Mouse (Mus musculus): ENCODE results near the gene Napsa.

DNA sequence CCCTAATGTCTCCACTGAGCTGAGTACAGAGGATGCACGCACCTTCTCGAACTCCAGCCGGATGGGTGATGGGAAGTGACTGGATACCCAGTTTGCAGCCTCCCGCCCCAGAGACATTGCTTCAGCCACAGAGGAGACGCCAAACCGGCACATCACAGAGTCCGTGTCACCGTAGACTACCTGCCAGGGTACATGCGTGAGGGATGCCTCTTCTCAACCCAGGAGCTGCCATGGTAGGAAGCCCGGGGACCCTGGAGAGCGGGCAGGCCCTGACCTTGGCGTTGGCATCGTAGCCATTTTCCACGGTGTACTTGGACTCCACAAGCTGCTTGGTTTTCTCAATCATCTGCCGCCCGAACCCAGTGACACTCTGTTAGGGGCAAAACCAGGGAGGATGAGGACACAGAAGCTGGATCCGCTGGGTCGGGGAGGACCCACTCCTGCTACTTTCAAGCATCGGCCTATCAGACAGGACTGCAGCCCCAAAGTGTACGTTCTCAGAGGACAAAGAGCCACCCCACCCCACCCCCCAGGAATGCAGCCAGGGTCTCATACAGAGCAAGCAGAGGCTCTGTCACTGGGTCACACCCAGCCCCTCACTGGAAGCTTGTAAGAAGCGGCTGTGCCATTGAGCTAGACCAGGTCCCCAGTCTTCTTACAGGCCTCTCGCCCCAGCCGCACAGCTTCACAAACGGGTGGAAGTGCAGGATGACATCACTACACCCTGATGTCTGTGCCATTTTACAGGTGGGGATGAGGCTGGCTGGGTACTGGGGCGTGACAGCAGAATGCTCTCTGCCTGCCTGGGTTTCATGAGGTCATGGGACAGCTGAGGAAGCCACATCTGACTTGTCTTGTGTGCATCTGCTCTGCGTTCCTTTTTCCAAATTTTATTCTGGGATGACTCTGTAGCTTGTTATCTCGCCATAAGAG lies 36.3 kb upstream of the Napsa start:
- TF ChIP-seq CTCF (IDR thresholded peaks at IDR 0.05; ENCODE audit: insufficient read depth, low read depth, low read length) (no peak), POLR2A (IDR thresholded peaks at IDR 0.05; ENCODE audit: insufficient read depth, low read depth, low read length) (no peak)
